Mouse (Mus musculus): ENCODE measurements at regions not wholly inside any gene's neighbourhood (a gene's known extent, or its start where the extent isn't known, plus 50 kb on each side); places are given as distances from the start of the nearest gene placed in this dataset.

DNA sequence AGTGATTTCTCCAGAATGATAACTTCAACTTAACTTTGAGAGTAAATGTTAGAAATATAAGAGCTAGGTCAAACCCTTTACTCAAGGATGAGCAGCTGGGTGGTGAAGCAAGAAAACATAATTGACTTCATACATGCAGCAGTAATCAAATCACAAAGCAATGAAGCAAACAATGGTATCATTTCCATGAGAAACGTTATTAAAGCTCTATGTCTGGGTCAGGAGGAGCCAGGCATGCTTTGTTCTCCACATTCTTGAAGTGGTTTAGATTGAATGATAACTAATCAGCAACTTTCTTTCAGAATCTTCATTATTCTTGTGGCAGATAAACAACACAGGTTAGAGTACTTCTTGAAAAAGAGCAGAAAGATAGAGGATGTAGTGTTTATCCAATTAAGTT lies 577.8 kb downstream of the Cetn3 start:
- intact Hi-C loops (cut with DNase I) = no loop called here

DNA sequence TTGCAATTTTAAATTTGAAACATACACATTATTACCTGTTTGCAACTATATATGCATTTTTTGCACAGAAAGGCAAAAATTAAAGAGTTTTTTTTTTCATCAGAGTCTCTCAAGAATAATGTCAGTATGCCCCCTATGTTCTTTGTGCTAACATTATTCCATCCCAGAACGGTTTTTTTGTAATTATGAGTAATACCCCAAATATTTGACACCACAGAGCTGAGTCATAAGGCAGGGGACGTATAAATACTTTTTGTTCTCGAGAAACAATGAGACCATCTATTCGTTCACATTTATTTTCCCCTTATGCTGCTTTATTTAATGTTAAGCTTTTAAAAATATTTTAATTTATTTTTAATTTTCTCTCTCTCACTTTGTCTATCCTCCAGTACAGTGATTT lies 578.5 kb downstream of the Cetn3 start:
- intact Hi-C loops (cut with DNase I) = no loop called here
- no peak for DNase-seq

More for the DNA sequence above, 577.8 kb downstream of the Cetn3 start:
- no peak for DNase-seq

DNA sequence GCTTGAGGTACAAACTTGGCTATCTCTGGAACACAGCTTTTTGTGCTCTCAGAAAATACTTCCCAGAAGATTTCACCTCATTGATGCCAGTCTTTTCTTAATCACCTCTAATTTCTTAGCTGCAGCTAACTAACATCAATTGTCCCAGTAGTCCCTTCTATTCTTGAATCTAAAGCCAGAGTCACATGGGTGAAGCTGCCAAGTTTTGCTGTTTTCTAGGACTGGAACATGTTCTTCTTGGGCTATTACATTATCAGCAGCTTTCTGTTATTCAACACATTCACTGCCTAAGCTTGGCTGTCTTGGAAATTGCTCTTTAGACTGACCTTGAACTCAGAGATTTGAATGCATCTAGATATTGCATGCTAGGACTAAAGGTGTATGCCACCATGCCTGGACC lies 583.9 kb downstream of the Cetn3 start:
- DNase-seq = no peak

DNA sequence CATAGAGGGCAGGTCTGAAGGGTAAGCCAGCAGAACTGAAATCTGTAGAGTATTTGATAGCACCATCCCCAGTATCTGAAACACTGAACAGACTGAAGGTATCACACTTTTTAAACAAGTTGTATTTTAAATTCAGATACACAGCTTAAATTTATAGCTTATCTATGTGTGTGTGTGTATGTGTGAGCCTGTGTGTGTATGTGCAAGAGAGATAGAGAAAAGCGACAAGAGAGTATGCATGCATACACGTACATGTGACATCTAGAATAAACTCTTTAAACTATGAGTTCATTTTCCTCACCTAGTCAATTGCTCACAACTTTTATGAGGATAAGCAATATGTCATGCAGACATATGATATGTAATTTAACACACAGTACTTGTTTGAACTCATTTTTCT lies 588.7 kb downstream of the Cetn3 start:
- intact Hi-C loops (cut with DNase I) = no loop called here
- no peak for DNase-seq

More for the DNA sequence above, 583.9 kb downstream of the Cetn3 start:
- intact Hi-C loops (cut with DNase I) = no loop called here

DNA sequence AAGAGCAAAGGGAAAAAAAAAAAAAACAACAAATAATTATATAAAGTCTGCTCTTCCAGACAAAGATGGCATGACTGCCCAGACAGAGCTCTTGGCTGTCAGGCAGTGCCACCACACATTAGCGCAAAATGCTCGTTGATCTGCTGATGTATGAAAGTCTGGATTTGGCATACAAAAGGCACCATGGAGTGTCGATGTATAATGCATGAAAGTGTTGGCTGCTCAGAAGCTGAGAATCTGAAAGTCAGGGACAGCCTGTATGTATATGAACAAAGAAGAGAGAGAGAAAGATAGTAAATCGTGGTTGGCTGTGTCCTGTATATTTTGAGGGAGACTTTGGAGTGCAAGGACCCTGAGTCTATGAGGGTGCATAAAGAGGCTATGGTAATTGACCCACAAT lies 589.7 kb downstream of the Cetn3 start:
- intact Hi-C loops (cut with DNase I) = no loop called here
- no peak for DNase-seq

DNA sequence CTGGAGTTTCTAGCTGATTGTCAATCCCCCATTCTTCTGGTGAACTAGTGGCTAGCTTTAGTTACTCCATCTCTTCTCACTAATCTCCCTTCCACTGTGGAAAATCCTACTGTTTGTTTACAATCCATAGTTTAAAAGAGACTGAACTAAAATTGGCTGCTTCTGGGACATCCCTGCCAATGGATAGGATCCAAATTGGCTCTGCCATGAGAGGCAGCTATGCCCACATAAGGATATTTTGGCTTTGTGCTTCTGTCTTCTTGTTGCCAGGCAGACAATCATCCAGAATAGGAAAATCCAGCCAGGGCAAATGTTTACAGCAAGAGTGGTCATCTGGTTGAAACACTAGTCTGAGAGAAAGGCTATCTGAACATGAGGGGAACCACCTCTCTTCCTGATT lies 610.0 kb downstream of the Cetn3 start:
- intact Hi-C loops (cut with DNase I) = no loop called here
- DNase-seq = peak in 1 of 2 experiments; percentile 5

DNA sequence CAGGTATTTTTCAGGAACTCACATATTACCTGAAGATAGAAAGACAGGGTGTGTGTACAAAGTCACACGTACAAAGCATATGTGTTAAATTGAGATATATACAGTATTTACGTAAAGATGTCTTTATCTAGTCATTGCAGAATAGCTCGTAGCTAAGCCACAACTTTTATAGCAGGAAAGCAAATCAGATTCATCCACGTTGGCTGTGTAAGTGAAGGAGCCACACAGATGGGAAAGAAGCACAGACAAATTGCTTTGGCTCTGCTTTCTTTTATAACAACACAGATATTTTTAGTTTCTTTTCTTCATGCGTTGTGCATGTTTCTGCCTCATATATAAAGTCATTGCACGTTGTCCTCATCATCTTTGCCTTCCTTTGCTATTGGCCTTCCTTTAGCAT lies 610.6 kb downstream of the Cetn3 start:
- intact Hi-C loops (cut with DNase I) = no loop called here
- no peak for DNase-seq

DNA sequence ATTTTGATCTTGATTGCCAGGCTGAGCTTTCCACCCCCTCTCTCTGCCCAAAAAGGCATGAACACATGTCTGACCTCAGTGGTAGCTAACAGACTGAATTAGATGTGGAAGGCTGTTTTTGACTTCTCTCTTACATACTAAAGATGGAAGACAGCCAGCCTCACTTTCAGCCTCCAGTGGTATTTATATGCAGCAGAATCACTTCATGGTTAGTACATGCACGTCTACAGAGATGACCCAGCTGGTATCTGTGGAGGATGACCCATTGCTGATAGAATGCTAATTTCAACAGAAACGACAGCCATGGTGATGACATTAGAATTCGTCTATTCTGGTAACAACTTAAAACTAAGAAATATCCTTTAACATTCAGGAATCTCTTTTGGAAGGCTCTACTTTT lies 630.8 kb downstream of the Cetn3 start:
- intact Hi-C loops (cut with DNase I) = no loop called here
- DNase-seq = no peak

DNA sequence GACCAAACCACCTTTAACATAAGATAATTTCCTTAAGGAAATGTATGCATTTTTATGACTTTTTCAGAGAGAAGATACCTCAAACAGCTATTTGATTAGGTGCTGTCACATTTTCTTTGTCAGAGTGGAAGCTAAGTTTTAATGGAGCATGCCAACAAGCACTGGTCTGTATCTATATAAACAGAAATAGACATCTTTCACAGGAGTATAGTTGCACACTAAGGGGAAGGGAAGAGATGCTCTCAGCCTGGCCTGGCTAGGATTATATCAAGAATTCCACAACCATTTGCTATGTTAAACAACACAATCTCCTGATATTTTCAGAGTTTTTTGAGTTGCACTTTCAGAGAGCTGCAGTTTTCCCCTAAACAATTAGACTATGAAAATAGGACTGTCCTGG lies 638.1 kb downstream of the Cetn3 start:
- DNase-seq = no peak
- intact Hi-C loops (cut with DNase I) = no loop called here

DNA sequence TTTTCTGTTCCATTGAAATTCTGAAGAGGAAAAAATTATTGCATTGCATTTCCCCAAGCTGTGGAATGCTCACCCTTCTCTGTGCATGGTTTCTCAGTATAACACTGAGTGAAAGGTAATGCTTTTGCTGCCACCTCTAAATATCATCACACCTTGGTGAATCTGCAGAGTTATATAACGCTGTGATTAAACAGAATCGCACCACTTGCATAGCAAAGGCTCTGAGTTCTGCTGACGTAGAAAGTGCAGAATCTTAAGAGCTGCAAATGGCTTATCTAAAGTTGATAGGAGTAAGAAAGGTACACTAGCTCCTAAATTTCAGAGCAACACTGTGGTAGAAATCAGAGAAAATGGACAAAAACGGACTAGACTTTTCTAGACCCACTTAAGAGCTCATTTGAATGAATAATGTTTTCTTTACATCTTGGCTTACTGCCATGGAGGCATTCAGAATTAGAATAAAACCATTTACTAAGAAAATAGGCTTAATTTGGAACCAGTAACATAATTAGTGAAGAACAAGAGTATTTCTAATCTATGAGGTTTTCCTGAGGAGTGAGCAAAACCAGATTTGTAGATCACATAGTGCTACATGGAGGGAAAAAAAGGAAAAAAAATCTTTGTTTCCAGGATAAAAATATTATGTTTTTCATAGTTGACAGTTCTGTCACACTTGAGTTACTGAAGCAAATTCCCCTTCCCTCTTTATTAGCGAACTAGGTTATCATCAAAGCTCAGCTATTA lies 641.2 kb downstream of the Cetn3 start:
- no peak for DNase-seq
- intact Hi-C loops (cut with DNase I) = no loop called here

DNA sequence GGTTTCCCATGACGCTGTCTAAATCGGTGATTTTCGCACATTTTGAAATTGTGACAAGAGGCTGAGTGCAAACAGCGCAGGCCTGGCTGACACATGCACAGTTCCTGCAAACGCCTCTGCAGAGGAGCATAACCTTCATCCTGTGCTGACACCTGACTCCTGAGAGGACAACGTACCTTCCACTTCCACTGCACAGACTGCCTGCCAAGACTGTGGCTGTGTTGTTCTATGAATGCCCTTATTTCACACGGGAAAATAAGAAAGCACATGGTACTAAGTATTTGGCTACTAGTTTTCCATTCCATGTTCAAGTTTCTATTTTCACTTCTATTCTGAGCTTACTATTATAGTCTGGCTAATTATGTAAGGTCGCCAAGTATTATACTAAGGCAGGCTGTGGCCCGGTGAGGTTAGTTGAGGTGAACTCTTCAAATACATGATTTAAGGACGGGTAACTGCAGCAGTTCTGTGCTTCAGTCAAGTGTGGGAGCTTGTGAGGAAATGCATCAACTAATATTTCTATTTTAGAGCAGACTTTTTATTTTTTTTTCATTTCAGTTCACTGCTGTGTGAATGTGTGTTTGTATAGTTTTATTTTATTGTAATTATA lies 642.0 kb downstream of the Cetn3 start:
- peak; percentile 7 to 24 for DNase-seq
- intact Hi-C loops (cut with DNase I) = no loop called here

DNA sequence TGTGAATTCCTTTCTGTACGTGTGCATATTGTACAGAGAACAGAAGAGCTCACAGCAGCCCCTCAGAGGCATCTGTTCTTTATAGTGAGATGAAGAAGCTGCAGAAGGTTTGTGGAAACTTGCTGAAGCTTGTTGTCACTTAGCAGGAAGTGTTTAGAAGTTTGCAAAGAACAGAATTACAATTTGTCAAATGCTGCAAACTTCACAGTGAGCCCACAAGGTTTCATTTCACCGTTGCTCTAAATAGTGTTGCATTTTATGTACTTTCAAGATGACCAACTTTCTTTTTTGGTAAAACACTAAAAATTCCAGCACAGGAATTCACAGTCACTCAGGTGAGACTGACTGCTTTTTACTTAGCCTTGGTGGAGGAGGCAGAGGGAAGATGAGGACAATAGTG lies 649.5 kb downstream of the Cetn3 start:
- no peak for DNase-seq
- intact Hi-C loops (cut with DNase I) = no loop called here

DNA sequence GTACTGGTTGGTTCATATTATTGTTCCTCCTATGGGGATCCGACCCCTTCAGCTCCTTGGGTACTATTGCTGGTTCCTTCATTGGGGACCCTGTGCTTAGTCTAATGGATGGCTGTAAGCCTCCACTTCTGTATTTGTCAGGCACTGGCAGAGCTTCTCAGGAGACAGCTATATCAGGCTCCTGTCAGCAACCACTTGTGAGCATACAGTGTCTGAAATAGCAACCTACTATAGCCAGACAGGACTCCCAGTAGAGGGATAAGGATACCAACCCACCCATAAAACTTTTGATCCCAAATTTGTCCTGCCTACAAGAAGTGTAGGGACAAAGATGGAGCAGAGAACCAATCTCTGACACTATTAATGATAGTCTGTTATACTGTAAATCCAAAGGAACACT lies 656.4 kb downstream of the Cetn3 start:
- intact Hi-C loops (cut with DNase I) = no loop called here
- no peak for DNase-seq

DNA sequence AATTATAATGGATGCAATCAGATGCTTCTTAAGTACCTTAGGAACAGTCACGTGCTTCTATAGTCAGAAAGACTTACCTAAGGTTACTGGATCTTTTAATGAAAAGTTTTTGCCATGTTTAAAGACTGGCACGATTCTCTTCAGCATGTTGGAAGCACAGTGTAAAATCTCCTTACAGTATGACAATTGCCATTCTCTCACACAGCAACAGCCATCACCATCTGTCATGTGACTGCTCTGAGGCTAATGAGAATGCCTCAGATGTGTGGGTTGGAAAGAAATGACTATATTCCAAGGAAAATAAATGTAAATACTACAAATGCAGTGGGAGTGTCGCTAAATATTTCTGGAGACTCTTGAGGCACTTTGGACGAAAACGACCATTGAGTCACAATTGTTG lies 670.8 kb downstream of the Cetn3 start:
- DNase-seq = no peak
- intact Hi-C loops (cut with DNase I) = no loop called here

DNA sequence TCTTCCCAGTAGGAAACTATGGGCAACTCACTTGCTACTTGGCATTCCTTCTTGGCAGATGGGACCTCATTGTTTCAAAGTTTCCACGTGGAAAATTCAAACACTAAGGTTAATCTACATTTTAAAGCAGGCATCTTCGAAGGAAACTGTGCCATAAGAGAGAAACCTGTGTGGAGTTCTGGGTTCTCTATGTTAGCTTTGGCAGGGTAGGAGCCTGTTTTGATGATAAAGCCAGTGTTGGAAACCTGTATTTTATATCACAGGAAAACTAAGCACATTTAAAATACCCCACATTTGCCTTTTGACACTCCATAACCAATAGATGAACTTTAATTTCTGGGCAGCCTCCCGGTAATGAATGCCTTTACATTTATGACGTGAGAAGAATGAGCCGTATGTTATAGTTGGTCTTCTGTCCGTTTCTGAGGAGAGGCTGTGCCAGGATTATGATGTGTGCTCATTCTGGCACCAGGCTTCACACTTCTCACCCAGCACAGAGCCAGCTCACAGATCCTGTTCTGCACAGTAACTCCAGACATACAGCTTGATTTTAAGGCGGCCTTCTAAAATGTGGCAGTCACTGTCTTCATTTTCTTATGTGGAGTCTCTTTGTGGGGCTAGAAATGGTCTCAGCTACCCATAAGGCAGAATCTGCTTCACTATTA lies 700.5 kb downstream of the Cetn3 start:
- intact Hi-C loops (cut with DNase I) = no loop called here
- no peak for DNase-seq

DNA sequence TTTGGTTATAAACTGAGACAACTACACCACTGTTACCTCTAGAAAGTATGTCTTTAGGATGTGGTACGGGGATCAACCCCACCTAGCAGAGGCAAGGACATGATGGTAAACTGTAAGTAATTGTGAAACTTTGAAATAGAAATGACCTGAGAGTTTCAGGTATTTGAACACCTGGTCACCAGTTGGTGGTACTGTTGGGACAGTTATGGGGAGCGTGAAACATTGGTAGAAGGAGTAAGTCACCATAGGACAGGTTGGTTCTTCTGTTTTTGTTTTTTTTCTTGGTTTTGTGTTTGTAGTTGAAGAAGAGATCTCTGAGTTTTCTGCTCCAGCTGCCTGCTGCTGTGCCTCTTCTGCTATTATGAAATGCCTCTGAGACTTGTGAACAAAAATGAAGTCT lies 713.7 kb downstream of the Cetn3 start:
- intact Hi-C loops (cut with DNase I) = loop anchor here (10.0 kb wide), 1 partner anchor 1158 kb away; no protein-coding TSS in a partner anchor
- DNase-seq = no peak

DNA sequence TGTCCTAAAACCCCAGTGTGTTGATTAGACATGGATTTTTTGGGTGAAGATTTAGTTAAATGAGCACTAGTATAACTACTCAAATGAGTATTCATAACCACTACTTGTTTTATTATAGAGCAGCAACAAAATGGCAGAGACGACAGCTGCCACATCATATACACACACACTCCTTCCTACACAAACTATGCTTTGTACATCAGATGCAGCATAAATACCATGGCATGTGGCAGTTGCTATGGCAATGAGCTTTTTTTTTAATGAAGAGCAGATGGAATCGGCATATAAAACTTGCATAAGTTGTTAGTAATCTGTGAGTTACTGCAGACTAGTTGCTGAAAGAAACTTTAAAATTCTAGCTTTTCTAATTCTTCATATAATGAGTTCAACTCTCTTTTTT lies 725.3 kb downstream of the Cetn3 start:
- intact Hi-C loops (cut with DNase I) = no loop called here
- no peak for DNase-seq

DNA sequence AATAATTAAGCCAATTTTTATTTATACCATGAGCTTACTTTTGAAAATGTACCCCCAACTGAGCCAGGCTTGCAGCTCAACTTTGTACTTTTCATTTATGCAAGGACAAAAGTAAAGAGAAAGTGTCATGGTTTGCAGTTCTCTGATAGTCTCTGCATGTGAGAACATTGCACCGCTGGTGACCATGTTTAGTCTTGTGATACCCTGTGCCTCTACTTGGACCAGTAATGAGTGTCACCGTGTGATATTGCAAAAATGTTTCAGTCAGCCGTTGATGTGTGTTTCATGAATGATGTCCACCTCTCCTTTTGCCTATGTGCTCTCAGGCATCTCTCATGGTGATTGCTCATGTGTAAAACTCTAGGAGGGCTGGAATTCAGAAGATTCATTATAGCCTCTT lies 726.6 kb downstream of the Cetn3 start:
- no peak for DNase-seq
- intact Hi-C loops (cut with DNase I) = no loop called here

Data from heart, postnatal 14 days (tissue).